Mouse (Mus musculus) CD8-positive naive resting alpha-beta T cell, adult 2 months (primary cell): ENCODE results near the gene Pou2f1.

Source experiments
- DNase-seq, 2 experiments: peaks; one replicate each; pipeline ENCODE4 v3.0.0; 2022; ENCODE audit warnings: low read depth in 2 of 2, low spot score in 2 of 2

Gene Pou2f1

GRCm38 (mm10) chr1:166002520-166003155 lies at the start of gene Pou2f1:
TSS of gene Pou2f1 (minus strand) at chr1:166002678.
- DNase-seq, result peak; percentile 96 to 97

GRCm38 (mm10) chr1:166049046-166049827 lies 46.8 kb upstream of the Pou2f1 start:
- DNase-seq, result no peak

GRCm38 (mm10) chr1:166048230-166048911 lies 45.9 kb upstream of the Pou2f1 start:
- peak; percentile 49 to 65 for DNase-seq

- peak; percentile 4 to 29 for DNase-seq
Measured at GRCm38 (mm10) chr1:166047505-166048170, 45.2 kb upstream of the Pou2f1 start.

GRCm38 (mm10) chr1:166045894-166046197 lies 43.4 kb upstream of the Pou2f1 start:
- no peak for DNase-seq

GRCm38 (mm10) chr1:166045060-166045893 lies 42.8 kb upstream of the Pou2f1 start:
- no peak for DNase-seq

GRCm38 (mm10) chr1:166043451-166044149 lies 41.1 kb upstream of the Pou2f1 start:
- peak in 1 of 2 experiments; percentile 11 for DNase-seq

- no peak for DNase-seq
Measured at GRCm38 (mm10) chr1:166041501-166041900, 39.0 kb upstream of the Pou2f1 start.

GRCm38 (mm10) chr1:166038731-166039332 lies 36.4 kb upstream of the Pou2f1 start:
- DNase-seq, result no peak

- no peak for DNase-seq
Measured at GRCm38 (mm10) chr1:166035045-166035444, 32.6 kb upstream of the Pou2f1 start.

- no peak for DNase-seq
Measured at GRCm38 (mm10) chr1:166031673-166032547, 29.4 kb upstream of the Pou2f1 start.

- no peak for DNase-seq
Measured at GRCm38 (mm10) chr1:166023981-166024380, 21.5 kb upstream of the Pou2f1 start.

- DNase-seq, result no peak
Measured at GRCm38 (mm10) chr1:166017203-166017602, 14.7 kb upstream of the Pou2f1 start.

GRCm38 (mm10) chr1:166016306-166016705 lies 13.8 kb upstream of the Pou2f1 start:
- peak; percentile 25 to 54 for DNase-seq

- DNase-seq, result no peak
Measured at GRCm38 (mm10) chr1:166014530-166014929, 12.1 kb upstream of the Pou2f1 start.

GRCm38 (mm10) chr1:166010106-166010505 lies 7.6 kb upstream of the Pou2f1 start:
- DNase-seq, result no peak

- no peak for DNase-seq
Measured at GRCm38 (mm10) chr1:166008634-166009350, 6.3 kb upstream of the Pou2f1 start.

GRCm38 (mm10) chr1:166007026-166007425 lies 4.5 kb upstream of the Pou2f1 start:
- no peak for DNase-seq
